Mouse (Mus musculus): ENCODE results near the gene Gm11756.
"Not testable (repeated sequence)": the region's sequence is repeated elsewhere in the genome, so short reads cannot be mapped to it uniquely, and the experiment has no call there.

The Gm11756 gene

DNA sequence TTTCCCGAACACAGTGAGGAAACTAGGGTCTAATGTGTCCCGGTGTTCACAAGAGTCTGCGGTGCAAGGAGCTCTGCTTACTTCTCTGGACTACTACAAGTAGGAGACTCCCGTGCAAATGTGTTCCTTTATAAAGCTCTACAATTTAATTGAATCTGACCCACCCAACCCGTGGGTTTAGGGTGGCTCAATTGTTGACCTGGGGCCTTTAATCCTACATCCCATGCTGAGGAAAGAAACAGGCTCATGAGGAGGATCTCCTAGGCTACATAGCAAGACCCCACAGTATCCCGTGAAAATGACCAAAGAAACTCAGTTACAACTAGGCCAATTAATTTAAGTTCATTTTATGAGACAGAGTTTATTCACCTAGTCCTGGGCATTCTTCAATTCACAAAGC lies at the start of gene Gm11756:
Gene Gm11756 (minus strand): TSS at position 101 of the 400 bp plus-strand sequence.
- DNase-seq = not testable (repeated sequence)

DNA sequence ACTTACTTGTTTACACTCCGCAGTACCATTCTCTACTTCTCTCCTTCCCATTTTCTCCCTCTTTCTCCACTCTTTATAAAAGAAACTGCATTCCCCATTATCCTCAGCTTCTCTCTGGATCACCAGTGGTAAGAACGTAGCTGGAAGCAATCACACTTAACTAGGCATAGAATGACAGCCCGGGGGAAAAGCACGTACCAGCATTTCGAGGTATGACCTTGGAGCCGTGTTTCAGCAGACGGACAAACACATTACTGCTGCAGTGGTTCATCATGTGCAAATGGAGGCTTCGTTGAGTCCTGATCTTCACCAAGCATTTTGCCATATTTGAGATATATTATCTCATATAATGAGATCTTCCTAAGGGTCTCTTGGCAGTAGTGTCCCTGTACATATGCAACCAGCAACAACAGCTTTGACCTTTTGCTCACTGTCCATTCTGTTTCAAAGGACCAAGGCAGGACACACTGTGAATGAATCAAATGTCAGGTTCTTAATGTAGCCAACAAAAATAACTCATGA lies 29.9 kb upstream of the Gm11756 start, which contains the start of gene 2310002L09Rik:
Gene 2310002L09Rik (minus strand): TSS at position 472 of the 522 bp plus-strand sequence.
- DNase-seq = no peak

DNA sequence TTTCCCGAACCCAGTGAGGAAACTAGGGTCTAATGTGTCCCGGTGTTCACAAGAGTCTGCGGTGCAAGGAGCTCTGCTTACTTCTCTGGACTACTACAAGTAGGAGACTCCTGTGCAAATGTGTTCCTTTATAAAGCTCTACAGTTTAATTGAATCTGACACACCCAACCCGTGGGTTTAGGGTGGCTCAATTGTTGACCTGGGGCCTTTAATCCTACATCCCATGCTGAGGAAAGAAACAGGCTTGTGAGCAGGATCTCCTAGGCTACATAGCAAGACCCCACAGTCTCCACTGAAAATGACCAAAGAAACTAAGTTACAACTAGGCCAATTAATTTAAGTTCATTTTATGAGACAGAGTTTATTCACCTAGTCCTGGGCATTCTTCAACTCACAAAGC lies 14.7 kb downstream of the Gm11756 start, which contains the start of gene Gm13871:
Gene Gm13871 (minus strand): TSS at position 101 of the 400 bp plus-strand sequence.
- not testable (repeated sequence) for DNase-seq

DNA sequence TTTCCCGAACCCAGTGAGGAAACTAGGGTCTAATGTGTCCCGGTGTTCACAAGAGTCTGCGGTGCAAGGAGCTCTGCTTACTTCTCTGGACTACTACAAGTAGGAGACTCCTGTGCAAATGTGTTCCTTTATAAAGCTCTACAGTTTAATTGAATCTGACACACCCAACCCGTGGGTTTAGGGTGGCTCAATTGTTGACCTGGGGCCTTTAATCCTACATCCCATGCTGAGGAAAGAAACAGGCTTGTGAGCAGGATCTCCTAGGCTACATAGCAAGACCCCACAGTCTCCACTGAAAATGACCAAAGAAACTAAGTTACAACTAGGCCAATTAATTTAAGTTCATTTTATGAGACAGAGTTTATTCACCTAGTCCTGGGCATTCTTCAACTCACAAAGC lies 29.5 kb downstream of the Gm11756 start, which contains the start of gene Gm11757:
Gene Gm11757 (minus strand): TSS at position 101 of the 400 bp plus-strand sequence.
- not testable (repeated sequence) for DNase-seq

DNA sequence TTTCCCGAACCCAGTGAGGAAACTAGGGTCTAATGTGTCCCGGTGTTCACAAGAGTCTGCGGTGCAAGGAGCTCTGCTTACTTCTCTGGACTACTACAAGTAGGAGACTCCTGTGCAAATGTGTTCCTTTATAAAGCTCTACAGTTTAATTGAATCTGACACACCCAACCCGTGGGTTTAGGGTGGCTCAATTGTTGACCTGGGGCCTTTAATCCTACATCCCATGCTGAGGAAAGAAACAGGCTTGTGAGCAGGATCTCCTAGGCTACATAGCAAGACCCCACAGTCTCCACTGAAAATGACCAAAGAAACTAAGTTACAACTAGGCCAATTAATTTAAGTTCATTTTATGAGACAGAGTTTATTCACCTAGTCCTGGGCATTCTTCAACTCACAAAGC lies 44.4 kb downstream of the Gm11756 start, which contains the start of gene Gm11758:
Gene Gm11758 (minus strand): TSS at position 101 of the 400 bp plus-strand sequence.
- not testable (repeated sequence) for DNase-seq

All from lung, adult 18-20 months (tissue).